Mouse (Mus musculus) liver, postnatal 0 days (tissue): ENCODE measurements around the gene Jpt1. TPM values are rescaled to one million over a fixed set of nuclear protein-coding genes. Genes with fewer than 3 reads are reported as not detected.
"Not testable (repeated sequence)": the region's sequence is repeated elsewhere in the genome, so short reads cannot be mapped to it uniquely, and the experiment has no call there.

ENCODE experiments used
- ATAC-seq: fragments of 200-750 bp; cut with Nextera tagmentation; 2 replicates; pipeline ENCODE4 v1.8.0; 2017; ENCODE audit warnings: mild to moderate bottlenecking, moderate library complexity
- DNase-seq: peaks from one replicate; pipeline ENCODE4 v3.0.0-alpha.2; 2016
- H3K27ac ChIP-seq: fragments of 300-500 bp; sonication (generic); 2 replicates; pipeline ENCODE4 v1.5.1; 2014; ENCODE audit warnings: antibody characterized with exemption, moderate library complexity, mild to moderate bottlenecking, low read depth
- H3K27me3 ChIP-seq: fragments of 300-500 bp; sonication (generic); 2 replicates; pipeline ENCODE4 v1.6.1; 2014; ENCODE audit warnings: low read length, control low read depth, mixed read lengths; ENCODE audit not compliant: insufficient read depth
- H3K36me3 ChIP-seq: fragments of 300-500 bp; sonication (generic); replicated peaks from 2 replicates; pipeline ENCODE4 v1.6.1; 2014; ENCODE audit warnings: mild to moderate bottlenecking, control low read depth, low read length, moderate library complexity, mixed read lengths; ENCODE audit not compliant: insufficient read depth
- H3K4me1 ChIP-seq: fragments of 300-500 bp; sonication (generic); 2 replicates; pipeline ENCODE4 v1.6.1; 2014; ENCODE audit warnings: antibody characterized with exemption, mild to moderate bottlenecking, control low read depth; ENCODE audit not compliant: insufficient read depth
- H3K4me2 ChIP-seq: fragments of 300-500 bp; sonication (generic); 2 replicates; pipeline ENCODE4 v1.6.1; 2014; ENCODE audit warnings: low read depth, mild to moderate bottlenecking, low read length, moderate library complexity, mixed read lengths
- H3K4me3 ChIP-seq: fragments of 300-500 bp; sonication (generic); 2 replicates; pipeline ENCODE4 v1.5.1; 2014; ENCODE audit warnings: low read depth, low read length
- H3K9ac ChIP-seq: fragments of 300-500 bp; sonication (generic); replicated peaks from 2 replicates; pipeline ENCODE4 v1.6.1; 2014; ENCODE audit warnings: mild to moderate bottlenecking, moderate library complexity
- H3K9me3 ChIP-seq: fragments of 300-500 bp; sonication (generic); 2 replicates; pipeline ENCODE4 v1.6.1; 2016; ENCODE audit warnings: mild to moderate bottlenecking, control low read depth, low read length, mixed read lengths
- CTCF ChIP-seq: sonication (generic); IDR thresholded peaks from 2 replicates; pipeline ENCODE4 v1.5.1; 2016; ENCODE audit warnings: antibody characterized with exemption, low read depth
- EP300 ChIP-seq: IDR thresholded peaks from 2 replicates; pipeline ENCODE4 v1.6.1; 2016; ENCODE audit warnings: antibody characterized with exemption, low read depth, mild to moderate bottlenecking
- WGBS: fragments of 180-500 bp; shearing (Covaris S2); extraction: QIAGEN DNeasy Blood & Tissue Kit; methylation state at CpG from one replicate; pipeline ENCODE4 v1.1.7; 2014; ENCODE audit not compliant: insufficient replicate concordance; 5-methylcytosine and 5-hydroxymethylcytosine counted together
- polyA plus RNA-seq: library from polyadenylated mRNA; unstranded; fragments of >200 nt; fragmentation: Nextera tagmentation; extraction: Ambion mirVana; gene quantifications from 2 replicates; pipeline ENCODE4 v1.2.1, GENCODE M21; 2015

Gene Jpt1
- polyA plus RNA-seq, 1 experiment from 2014 or later = 114 TPM

DNA sequence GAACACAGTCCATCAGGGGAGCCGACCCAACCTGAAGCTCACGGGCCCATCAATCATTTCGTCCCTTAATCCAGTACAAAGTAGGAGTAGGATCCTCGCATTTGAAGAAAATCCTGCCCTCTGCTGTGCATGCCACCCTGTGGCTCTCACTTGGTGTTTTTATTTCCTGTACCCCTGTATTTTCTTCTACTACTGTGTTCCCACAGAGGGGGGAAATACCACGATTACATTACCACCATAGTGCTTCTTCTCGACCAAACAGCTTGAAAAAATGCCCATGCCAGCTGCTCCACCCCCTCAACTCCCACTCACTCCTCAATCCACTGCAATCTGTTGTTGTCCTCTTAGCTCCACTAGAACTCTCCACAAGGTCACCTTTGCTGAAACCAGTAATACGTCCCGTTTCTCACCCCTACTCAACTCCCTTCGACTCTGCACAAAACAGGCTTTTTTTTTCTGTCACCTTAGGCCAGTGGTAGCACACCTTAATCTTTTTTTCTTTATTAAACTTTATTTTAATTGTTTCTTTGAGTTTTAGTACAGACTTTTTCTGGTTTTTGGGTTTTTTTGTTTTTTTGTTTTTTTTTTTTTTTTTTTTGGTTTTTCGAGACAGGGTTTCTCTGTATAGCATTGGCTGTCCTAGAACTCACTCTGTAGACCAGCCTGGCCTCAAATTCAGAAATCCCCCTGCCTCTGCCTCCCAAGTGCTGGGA is 22.8 kb upstream of the Jpt1 start:
- Histone ChIP-seq H3K4me1 (peaks cover 10% of the 10 kb centered on the region), H3K4me3 (peak overlapping the region; percentile 86; the same call in 1 of the 2 replicates), H3K4me2 (peak overlapping the region; percentile 78), H3K27ac (peak overlapping the region; percentile 99), H3K9ac (no peak overlapping the region), H3K27me3 (no peaks in the 10 kb centered on the region), H3K9me3 (no peaks in the 10 kb centered on the region), H3K36me3 (peaks cover 22% of the 10 kb centered on the region)
- no peak for DNase-seq
- TF ChIP-seq EP300 (no peak), CTCF (no peak)
- ATAC-seq = no peak
- 86% methylated on average over 10 of the region's 10 CpGs for WGBS

DNA sequence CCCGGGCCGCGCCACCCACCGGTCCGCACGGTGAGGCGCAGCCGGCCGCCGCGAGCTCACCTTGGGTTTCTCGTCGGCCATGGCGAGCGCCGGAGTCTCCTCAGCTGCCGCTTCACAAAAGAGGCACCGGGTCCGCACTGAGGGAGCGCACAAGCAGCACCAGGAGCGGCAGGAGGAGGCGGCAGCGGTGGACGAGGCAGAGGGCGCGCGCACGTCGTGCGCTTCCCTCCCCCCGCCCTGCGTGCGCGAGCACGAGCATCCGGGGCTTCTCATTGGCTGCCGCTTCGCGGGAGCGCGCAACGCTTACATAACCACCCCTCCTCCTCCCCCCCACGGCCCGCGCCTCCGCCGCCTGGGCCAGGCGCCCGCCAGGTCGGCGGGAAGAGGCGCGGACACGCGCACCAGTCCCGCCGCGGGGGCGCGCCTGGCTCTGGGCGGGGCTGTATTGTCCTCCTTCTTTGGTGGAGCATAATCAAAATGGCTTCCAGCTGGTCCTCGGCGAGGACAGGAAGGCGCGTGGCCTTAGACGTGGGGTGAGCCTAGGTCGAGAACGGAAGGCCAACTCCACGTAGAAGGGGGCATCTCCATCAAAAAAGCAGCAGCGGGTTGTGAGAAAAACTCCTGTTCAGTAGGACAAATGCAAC is 22.0 kb upstream of the Jpt1 start, which contains the start of gene Sumo2:
Gene Sumo2 (minus strand): TSS at position 239 of the 644 bp plus-strand sequence.
- DNase-seq (peak; percentile 99), ATAC-seq (peak; percentile 93)
- TF ChIP-seq CTCF (0 out of 2 replicates have a peak, but pooled peaks have one; percentile 1), EP300 (no peak)
- WGBS = under 1% methylated on average over 47 of the region's 70 CpGs
- peak within 1 kb of the TSS; percentile 99 for H3K27ac ChIP-seq
- H3K27me3 ChIP-seq = no peaks in the 10 kb centered on the region
- H3K4me3 ChIP-seq = peak within 1 kb of the TSS; percentile 86
- peak within 1 kb of the TSS; percentile 96 for H3K9ac ChIP-seq
- H3K4me2 ChIP-seq = peak within 1 kb of the TSS; percentile 78
- H3K9me3 ChIP-seq = no peaks in the 10 kb centered on the region
- peaks cover 30% of the 10 kb centered on the region for H3K36me3 ChIP-seq
- H3K4me1 ChIP-seq = peaks cover 10% of the 10 kb centered on the region

DNA sequence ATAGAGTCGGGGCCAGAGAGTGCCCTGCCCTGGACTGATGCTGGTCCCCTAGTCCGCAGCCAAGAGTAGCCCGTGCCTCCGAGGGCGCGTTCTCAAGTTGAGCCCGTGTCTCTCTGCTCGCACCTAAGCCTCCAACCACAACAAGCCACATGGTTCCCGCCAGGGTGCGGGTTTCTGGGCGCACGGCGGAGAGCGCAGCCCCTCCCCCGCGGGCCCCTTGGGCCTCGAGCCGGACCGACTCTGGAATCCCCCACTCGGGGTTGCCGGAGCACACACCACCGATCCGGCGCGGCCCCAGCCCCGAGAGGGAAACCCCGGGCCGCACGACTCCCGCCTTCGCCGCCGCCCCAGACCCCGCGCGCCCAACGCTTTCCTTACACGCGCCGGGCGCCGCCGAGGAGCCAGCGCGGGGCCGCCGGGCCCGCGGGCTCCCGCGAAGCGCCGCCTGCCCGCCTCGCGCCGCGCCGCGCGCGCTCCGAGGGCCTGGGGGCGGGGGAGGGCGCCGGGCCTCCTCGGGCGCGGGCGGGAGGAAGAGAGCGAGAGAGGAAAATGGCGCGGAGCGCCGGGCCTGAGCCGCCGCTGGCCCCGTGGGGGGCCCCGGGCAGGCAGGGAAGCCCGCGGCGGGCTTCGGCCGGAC is 21.3 kb upstream of the Jpt1 start:
- TF ChIP-seq EP300 (no peak), CTCF (no peak)
- H3K4me1 ChIP-seq = peaks cover 10% of the 10 kb centered on the region
- WGBS = under 1% methylated on average over 42 of the region's 84 CpGs
- H3K9me3 ChIP-seq = no peaks in the 10 kb centered on the region
- peak overlapping the region; percentile 78 for H3K4me2 ChIP-seq
- peaks cover 32% of the 10 kb centered on the region for H3K36me3 ChIP-seq
- DNase-seq (peak; percentile 75), ATAC-seq (peak; percentile 78)
- peak overlapping the region; percentile 99 for H3K27ac ChIP-seq
- peak overlapping the region; percentile 86 for H3K4me3 ChIP-seq
- no peaks in the 10 kb centered on the region for H3K27me3 ChIP-seq
- H3K9ac ChIP-seq = peak overlapping the region; percentile 96

DNA sequence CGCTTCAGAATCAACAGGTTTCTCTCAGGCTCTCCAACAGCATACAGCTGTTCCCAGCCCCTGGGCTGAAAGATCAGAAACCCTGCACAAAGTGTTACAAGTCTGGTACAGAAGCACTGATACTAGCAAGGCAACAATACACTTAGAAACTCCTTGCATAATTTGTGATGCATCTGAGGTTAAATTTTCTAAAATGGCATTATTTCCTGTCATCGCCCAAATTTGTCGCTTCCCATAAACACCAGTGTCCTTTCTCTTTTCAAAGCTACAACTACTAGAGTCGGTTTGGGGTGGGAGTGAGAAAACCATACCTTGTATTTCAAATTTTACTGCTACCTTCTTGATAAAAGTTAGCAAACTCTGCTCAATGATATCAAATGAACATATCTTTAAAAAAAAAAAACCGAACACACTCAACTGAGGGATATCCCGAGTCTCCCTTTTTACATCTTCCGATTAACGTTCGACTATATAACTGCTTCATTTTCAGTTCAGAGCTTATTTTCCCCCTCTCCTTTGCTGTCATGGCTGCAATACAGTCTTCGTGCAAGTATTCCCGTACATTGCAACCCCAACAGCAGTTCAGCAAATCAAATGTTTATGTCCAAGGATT is 20.7 kb upstream of the Jpt1 start:
- TF ChIP-seq CTCF (no peak), EP300 (no peak)
- no peaks in the 10 kb centered on the region for H3K9me3 ChIP-seq
- H3K27me3 ChIP-seq = no peaks in the 10 kb centered on the region
- no peak for ATAC-seq
- peak overlapping the region; percentile 86 for H3K4me3 ChIP-seq
- DNase-seq = no peak
- H3K4me2 ChIP-seq = peak overlapping the region; percentile 78
- WGBS = 4% methylated on average over 11 of the region's 11 CpGs
- H3K9ac ChIP-seq = peak overlapping the region; percentile 96
- H3K36me3 ChIP-seq = peaks cover 38% of the 10 kb centered on the region
- H3K4me1 ChIP-seq = peaks cover 10% of the 10 kb centered on the region
- H3K27ac ChIP-seq = peak overlapping the region; percentile 99

DNA sequence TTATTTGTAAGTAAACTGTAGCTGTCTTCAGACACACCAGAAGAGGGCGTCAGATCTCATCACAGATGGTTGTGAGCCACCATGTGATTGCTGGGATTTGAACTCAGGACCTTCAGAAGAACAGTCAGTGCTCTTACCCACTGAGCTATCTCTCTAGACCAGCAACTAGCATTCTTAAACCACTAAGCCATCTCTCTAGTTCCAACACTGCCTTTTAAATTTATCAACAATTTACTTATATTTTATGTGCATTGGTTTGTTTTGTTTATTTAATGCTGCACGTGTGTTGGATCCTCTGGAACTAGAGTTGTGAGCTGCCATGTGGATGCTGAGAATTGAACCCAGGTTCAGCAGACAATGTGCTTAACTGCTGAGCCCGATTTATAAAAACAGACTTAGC is 12.3 kb upstream of the Jpt1 start:
- H3K27ac ChIP-seq, H3K9me3 ChIP-seq, H3K4me1 ChIP-seq, H3K9ac ChIP-seq, H3K4me3 ChIP-seq, H3K4me2 ChIP-seq, ATAC-seq, DNase-seq, H3K27me3 ChIP-seq: not testable (repeated sequence)
- 85% methylated on average over 3 of the region's 3 CpGs for WGBS
- H3K36me3 ChIP-seq = peaks cover 58% of the 10 kb centered on the region

DNA sequence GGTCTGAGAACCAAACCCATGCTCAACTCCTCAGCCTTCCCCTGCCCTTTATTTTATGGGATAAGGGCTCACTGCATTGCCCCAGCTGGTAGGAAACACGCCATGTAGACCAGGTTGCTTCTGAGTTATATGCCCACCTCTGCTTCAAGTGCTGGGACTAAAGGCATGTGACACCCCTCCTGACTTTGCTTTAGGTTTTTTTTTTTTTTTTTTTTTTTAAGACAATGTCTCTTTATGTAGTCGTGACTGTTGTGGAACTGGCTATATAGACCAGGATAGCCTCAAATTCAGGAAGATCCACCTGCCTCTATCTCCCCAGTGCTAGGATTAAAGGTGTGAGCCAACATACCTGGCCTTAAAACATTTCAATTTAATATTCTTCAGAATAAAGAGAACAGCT is 8.5 kb upstream of the Jpt1 start:
- 74% methylated on average over 2 of the region's 2 CpGs for WGBS
- Histone ChIP-seq H3K27me3 (no peaks in the 10 kb centered on the region), H3K9me3 (no peaks in the 10 kb centered on the region), H3K27ac (no peak overlapping the region), H3K9ac (no peak overlapping the region), H3K4me2 (no peak overlapping the region), H3K36me3 (peaks cover 37% of the 10 kb centered on the region), H3K4me3 (no peak overlapping the region), H3K4me1 (no peaks in the 10 kb centered on the region)
- ATAC-seq = no peak
- DNase-seq = no peak
- TF ChIP-seq CTCF = no peak
- TF ChIP-seq EP300 = no peak
